Mouse (Mus musculus): ENCODE data around the gene Ptges2. TPM values are rescaled to one million over a fixed set of nuclear protein-coding genes. Genes with fewer than 3 reads are reported as not detected.

The Ptges2 gene
- total RNA-seq, 2 experiments from 2014 or later = 44.9 to 48.1 TPM

- DNase-seq = no peak
- intact Hi-C loops (cut with DNase I) = no loop called here
Observed at GRCm38 (mm10) chr2:32436686-32437372, 41.1 kb downstream of the Ptges2 start.

GRCm38 (mm10) chr2:32437612-32438166, 42.0 kb downstream of the Ptges2 start:
- intact Hi-C loops (cut with DNase I) = no loop called here

DNA sequence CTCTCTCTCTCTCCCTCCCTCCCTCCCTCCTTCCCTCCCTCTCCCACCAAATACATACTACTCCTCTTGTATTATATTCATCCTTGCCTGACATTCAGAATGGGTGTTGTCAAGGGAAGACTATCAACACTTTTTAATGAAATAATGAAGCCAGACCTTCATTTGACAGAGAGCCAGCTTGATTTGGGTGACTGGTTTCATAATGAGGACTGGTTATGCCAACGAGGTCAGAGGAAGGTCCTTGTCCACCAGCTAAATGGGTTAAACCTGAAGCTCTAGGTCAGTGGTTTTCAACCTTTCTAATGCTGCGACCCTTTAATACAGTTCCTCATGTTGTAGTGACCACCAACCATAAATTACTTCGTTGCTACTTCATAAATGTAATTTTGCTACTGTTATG, 43.0 kb downstream of the Ptges2 start:
- intact Hi-C loops (cut with DNase I) = no loop called here
- no peak for DNase-seq

More at GRCm38 (mm10) chr2:32437612-32438166, 42.0 kb downstream of the Ptges2 start:
- no peak for DNase-seq

DNA sequence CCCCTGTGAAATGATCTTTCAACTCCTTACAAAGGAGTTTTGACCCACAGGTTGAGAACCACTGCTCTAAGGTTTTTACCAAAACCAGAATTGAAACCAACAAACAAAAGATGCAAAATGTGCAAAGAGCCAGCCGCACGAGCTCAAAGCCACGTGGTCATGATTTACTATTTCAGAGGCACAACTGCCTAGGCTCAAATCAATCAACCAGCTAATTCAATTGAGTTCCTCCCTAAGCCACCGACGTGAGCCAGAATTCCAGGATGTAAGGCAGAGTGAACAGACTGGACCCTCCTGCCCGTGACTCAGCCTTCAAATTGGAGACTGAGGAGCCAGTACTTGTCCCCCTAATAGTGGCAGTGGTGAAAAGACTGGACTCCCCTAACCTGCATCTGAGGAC, 43.5 kb downstream of the Ptges2 start:
- intact Hi-C loops (cut with DNase I) = no loop called here
- DNase-seq = no peak

GRCm38 (mm10) chr2:32440164-32440563, 44.5 kb downstream of the Ptges2 start:
- DNase-seq = no peak
- intact Hi-C loops (cut with DNase I) = no loop called here

GRCm38 (mm10) chr2:32440632-32441031, 44.9 kb downstream of the Ptges2 start:
- no peak for DNase-seq
- intact Hi-C loops (cut with DNase I) = no loop called here

DNA sequence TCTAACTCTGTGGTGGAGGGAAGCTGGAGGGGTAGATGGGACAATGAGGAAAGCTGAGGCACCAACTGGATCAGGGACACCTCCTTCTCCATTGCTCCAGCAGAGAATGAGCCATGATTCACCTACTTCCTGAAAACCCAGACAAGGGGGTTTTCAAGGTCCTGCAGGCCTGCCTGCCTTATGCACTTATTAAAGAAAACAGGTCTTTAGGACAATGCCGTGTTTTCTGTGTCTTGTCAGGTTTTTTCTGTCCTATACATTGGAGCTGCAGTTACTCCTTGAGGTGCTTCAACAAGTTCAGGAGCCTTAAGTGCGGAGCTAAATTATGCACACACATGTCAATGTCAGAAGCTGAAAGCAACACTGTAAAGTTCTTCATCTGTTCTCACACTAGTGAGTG, 45.9 kb downstream of the Ptges2 start:
- intact Hi-C loops (cut with DNase I) = no loop called here

GRCm38 (mm10) chr2:32445535-32445934, 49.8 kb downstream of the Ptges2 start:
- intact Hi-C loops (cut with DNase I) = no loop called here

More for the DNA sequence above, 45.9 kb downstream of the Ptges2 start:
- DNase-seq = no peak

GRCm38 (mm10) chr2:32447264-32447936, 51.7 kb downstream of the Ptges2 start:
- no peak for DNase-seq
- intact Hi-C loops (cut with DNase I) = no loop called here

More at GRCm38 (mm10) chr2:32445535-32445934, 49.8 kb downstream of the Ptges2 start:
- DNase-seq = no peak

- intact Hi-C loops (cut with DNase I) = no loop called here
- DNase-seq = no peak
Observed at GRCm38 (mm10) chr2:32448480-32448879, 52.8 kb downstream of the Ptges2 start.

DNA sequence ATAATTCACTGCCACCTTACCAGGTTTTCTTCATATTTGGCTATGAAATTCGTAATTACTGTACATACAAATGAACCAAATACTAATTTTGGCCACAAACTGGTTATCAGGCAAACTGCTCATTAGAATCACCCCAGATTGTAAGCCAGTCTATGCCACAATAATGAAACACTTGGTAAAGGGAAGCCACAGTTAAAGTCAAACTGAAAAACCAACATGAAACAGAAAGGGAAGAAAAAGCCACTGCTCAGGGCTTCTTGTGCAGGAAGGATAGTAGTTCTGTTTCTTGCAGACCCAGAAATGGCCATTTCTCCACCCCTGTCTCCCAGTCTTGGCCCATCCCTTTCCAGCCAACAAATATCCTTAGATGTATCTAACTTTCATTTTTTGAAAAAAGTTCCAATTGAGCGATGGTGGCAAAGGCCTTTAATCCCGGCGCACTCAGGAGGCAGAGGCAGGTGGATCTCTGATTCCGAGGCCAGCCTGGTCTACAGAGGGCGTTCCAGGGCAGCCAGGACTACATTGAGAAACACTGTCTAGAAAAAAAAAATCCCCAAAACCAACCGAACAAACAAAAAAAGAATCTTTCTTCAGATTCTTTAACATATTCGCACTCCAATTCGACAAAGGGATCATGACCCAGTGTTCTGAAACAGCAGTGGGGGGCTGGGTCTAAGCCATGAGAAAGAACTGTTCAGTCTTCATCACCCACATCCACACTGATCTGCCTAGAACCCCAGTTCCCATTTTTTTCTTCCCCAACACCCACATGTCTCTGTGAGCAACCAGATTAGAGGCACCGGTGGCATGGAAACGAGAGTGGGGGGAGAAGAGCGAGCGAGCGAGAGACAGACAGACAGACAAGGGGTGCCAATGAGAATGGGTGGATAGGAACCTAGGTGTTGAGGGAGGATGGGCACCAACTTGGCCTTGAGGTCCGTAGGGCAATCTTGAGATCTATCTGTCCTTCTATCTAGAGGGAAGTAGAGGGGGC, 54.4 kb downstream of the Ptges2 start, which contains the start of gene Naif1:
Naif1 (plus strand) TSS at position 697 of the 994 bp plus-strand sequence.
- intact Hi-C loops (cut with DNase I) = no loop called here
- no peak for DNase-seq

GRCm38 (mm10) chr2:32450881-32451844, 55.5 kb downstream of the Ptges2 start, which contains the start of gene Slc25a25:
Gene Slc25a25, minus strand, starts transcription at chr2:32451445.
- peak; percentile 99 for DNase-seq
- intact Hi-C loops (cut with DNase I) = no loop called here

DNA sequence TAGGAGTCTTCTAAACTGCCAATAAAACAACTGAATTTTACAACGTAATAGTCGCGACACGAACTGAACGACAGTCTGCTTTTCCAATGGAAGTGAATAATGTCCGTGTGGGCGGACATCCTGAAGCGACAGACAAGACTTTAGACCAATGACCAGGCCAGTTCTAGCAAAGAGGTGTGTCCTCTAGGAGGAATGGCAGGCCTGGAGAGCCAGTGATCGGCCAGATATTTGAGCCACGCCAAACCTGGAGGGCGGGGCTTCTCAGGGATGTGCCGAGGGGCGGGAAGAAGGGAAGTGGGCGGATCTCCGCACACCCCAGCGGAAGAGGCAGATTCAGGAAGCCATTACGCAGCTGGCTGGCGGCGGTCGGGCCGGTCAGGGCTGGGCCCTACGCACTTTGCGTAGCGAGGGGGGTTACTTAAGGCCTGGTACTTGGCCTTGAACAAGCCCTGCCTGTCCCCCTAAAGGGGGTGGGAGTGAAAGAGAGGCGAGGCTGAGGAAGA, 56.2 kb downstream of the Ptges2 start:
- intact Hi-C loops (cut with DNase I) = no loop called here
- peak; percentile 99 for DNase-seq

GRCm38 (mm10) chr2:32452441-32452971, 56.8 kb downstream of the Ptges2 start:
- DNase-seq = peak; percentile 19
- intact Hi-C loops (cut with DNase I) = no loop called here

DNA sequence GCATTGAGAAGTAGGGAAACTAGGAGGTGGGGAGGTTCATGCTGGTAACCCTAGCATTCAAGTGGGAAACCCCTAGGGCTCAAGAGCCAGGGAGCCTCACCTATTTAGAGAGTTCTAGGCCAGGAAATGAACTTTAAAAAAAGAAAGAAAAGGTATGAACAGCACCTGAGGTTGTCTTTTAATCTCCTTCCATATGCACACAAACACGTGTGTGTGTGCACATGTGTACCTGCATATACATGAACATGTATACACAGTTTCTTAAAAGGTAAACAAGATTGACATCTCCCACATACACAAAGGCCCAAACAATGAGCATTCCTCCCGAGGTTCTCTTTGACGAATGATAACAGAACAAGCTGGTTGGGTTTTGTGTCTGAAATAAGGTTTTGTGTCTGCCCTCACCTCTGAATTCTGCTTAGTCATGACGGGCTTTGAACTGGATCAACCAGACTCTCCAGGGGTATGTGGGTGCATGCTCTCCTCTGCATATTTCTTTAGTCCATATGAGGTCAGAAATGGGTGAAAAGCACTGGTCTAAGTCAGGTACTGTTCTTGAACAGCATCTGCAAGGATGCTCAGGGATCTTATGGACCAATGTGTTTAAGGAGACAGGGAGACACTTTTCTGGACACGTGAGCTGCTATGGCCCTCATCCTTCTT, 58.1 kb downstream of the Ptges2 start:
- no peak for DNase-seq
- intact Hi-C loops (cut with DNase I) = no loop called here

- DNase-seq = no peak
- intact Hi-C loops (cut with DNase I) = no loop called here
Observed at GRCm38 (mm10) chr2:32454633-32455032, 58.9 kb downstream of the Ptges2 start.

DNA sequence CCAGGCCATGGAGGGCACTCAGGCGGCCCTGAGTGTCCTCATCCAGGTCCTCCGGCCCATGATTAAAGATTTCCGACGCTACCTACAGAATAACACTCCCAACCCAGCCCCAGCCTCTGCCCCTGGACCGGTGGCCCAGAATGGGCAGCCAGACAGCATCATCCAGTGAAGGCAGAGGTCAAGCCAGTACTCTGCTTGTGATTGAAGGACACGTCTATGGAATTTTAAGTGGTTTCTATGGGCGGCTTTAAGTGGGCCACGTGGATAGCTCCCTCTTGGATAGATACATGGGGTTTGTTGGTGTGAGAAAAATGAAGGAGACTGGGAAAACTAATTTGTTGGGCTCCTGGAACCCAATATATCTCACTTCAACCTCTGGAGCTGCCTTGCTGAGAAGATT, 59.4 kb downstream of the Ptges2 start:
- DNase-seq = no peak
- intact Hi-C loops (cut with DNase I) = no loop called here

Measured in left cerebral cortex, postnatal 4 days (tissue).